Mouse (Mus musculus): Measurements from ENCODE around the gene Gm49711. TPM values are rescaled to one million over a fixed set of nuclear protein-coding genes. Genes with fewer than 3 reads are reported as not detected.

The Gm49711 gene
- polyA plus RNA-seq, 1 experiment, result not detected

DNA sequence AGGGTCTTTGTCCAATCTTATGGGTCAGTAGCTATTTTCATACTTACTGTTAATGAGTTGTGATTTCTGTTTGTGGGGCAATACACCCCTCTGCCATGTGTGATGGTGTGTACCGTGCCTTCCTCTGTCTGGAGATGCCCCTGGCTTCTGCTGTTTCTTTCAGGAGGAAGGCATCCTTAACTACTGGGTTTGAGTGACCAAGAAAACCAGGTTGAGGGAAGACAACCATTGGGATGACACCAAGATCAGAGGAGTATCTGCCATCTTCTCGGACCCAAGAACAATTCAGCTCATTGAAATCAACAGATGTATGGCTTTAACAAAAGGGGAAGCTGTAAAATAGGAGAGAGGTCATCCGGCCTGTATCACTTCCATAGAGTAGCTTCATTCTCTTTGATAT lies 24.8 kb upstream of the Gm49711 start:
- no peaks in the 10 kb centered on the region for H3K36me3 ChIP-seq (ENCODE audit: control insufficient read depth, insufficient read depth, low read length)
- no peak overlapping the region for H3K27ac ChIP-seq (ENCODE audit: control insufficient read depth, insufficient read depth, low read depth, low read length)
- H3K4me3 ChIP-seq (ENCODE audit: control insufficient read depth, low read depth, low read length), result no peak overlapping the region
- peaks cover 5% of the 10 kb centered on the region for H3K4me1 ChIP-seq (ENCODE audit: control insufficient read depth, insufficient read depth, low read length)
- no peaks in the 10 kb centered on the region for H3K27me3 ChIP-seq (ENCODE audit: control insufficient read depth, insufficient read depth, low read length)
- TF ChIP-seq CTCF (IDR thresholded peaks at IDR 0.05; ENCODE audit: control insufficient read depth, insufficient read depth, insufficient replicate concordance, low read depth, low read length) (no peak), POLR2A (IDR thresholded peaks at IDR 0.05; ENCODE audit: control insufficient read depth, low read depth, low read length) (no peak)

GRCm38 (mm10) chr16:92034676-92035075 lies 23.4 kb upstream of the Gm49711 start:
- Histone ChIP-seq H3K4me1 (ENCODE audit: control insufficient read depth, insufficient read depth, low read length) (peaks cover 5% of the 10 kb centered on the region), H3K36me3 (ENCODE audit: control insufficient read depth, insufficient read depth, low read length) (no peaks in the 10 kb centered on the region), H3K4me3 (ENCODE audit: control insufficient read depth, low read depth, low read length) (no peak overlapping the region), H3K27me3 (ENCODE audit: control insufficient read depth, insufficient read depth, low read length) (no peaks in the 10 kb centered on the region), H3K27ac (ENCODE audit: control insufficient read depth, insufficient read depth, low read depth, low read length) (no peak overlapping the region)
- no peak for TF ChIP-seq CTCF (IDR thresholded peaks at IDR 0.05; ENCODE audit: control insufficient read depth, insufficient read depth, insufficient replicate concordance, low read depth, low read length)
- TF ChIP-seq POLR2A (IDR thresholded peaks at IDR 0.05; ENCODE audit: control insufficient read depth, low read depth, low read length), result no peak

- TF ChIP-seq CTCF (IDR thresholded peaks at IDR 0.05; ENCODE audit: control insufficient read depth, insufficient read depth, insufficient replicate concordance, low read depth, low read length) (no peak), POLR2A (IDR thresholded peaks at IDR 0.05; ENCODE audit: control insufficient read depth, low read depth, low read length) (no peak)
- no peaks in the 10 kb centered on the region for H3K36me3 ChIP-seq (ENCODE audit: control insufficient read depth, insufficient read depth, low read length)
- no peaks in the 10 kb centered on the region for H3K27me3 ChIP-seq (ENCODE audit: control insufficient read depth, insufficient read depth, low read length)
- no peak overlapping the region for H3K27ac ChIP-seq (ENCODE audit: control insufficient read depth, insufficient read depth, low read depth, low read length)
- peaks cover 3% of the 10 kb centered on the region for H3K4me1 ChIP-seq (ENCODE audit: control insufficient read depth, insufficient read depth, low read length)
- no peak overlapping the region for H3K4me3 ChIP-seq (ENCODE audit: control insufficient read depth, low read depth, low read length)
Measured at GRCm38 (mm10) chr16:92036701-92037100, 21.4 kb upstream of the Gm49711 start.

DNA sequence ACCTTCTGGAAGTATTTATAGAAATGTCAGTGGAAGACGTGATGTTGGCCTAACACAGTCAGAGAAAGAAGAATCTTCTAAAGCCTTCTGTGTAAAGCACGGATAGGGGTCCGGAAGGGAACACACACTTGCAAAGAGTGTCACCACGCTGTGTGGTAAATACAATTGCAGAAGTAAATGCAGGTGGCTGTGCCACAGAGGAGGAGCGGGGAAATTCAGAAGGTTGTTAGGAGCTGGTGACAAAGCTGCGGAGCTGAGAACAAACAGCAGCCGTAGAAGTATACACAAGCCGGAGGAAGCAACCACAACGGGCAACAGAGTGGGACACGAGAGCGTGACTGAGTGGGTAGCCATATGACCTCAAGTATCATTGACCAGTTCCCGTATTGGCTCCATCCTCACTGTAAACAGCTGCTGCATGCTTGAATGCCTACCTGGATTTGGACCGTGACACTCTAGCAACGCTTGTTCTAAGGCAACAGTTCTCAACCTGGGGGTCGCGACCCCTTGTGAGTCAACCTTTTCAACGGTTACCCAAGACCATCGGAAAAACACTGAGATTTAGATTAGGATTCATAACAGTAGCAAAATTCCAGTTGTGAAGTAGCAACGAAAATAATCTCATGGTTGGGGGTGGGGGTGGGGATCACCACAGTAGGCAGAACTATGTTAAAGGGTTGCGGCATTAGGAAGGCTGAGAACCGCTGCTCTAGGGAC lies 20.1 kb upstream of the Gm49711 start:
- no peak for TF ChIP-seq CTCF (IDR thresholded peaks at IDR 0.05; ENCODE audit: control insufficient read depth, insufficient read depth, insufficient replicate concordance, low read depth, low read length)
- TF ChIP-seq POLR2A (IDR thresholded peaks at IDR 0.05; ENCODE audit: control insufficient read depth, low read depth, low read length), result no peak
- no peak overlapping the region for H3K4me3 ChIP-seq (ENCODE audit: control insufficient read depth, low read depth, low read length)
- H3K27ac ChIP-seq (ENCODE audit: control insufficient read depth, insufficient read depth, low read depth, low read length), result no peak overlapping the region
- peaks cover 3% of the 10 kb centered on the region for H3K4me1 ChIP-seq (ENCODE audit: control insufficient read depth, insufficient read depth, low read length)
- no peaks in the 10 kb centered on the region for H3K36me3 ChIP-seq (ENCODE audit: control insufficient read depth, insufficient read depth, low read length)
- no peaks in the 10 kb centered on the region for H3K27me3 ChIP-seq (ENCODE audit: control insufficient read depth, insufficient read depth, low read length)

GRCm38 (mm10) chr16:92039421-92039820 lies 18.7 kb upstream of the Gm49711 start:
- Histone ChIP-seq H3K27me3 (ENCODE audit: control insufficient read depth, insufficient read depth, low read length) (no peaks in the 10 kb centered on the region), H3K4me3 (ENCODE audit: control insufficient read depth, low read depth, low read length) (no peak overlapping the region), H3K36me3 (ENCODE audit: control insufficient read depth, insufficient read depth, low read length) (no peaks in the 10 kb centered on the region), H3K27ac (ENCODE audit: control insufficient read depth, insufficient read depth, low read depth, low read length) (no peak overlapping the region), H3K4me1 (ENCODE audit: control insufficient read depth, insufficient read depth, low read length) (peaks cover 3% of the 10 kb centered on the region)
- TF ChIP-seq POLR2A (IDR thresholded peaks at IDR 0.05; ENCODE audit: control insufficient read depth, low read depth, low read length), result no peak
- no peak for TF ChIP-seq CTCF (IDR thresholded peaks at IDR 0.05; ENCODE audit: control insufficient read depth, insufficient read depth, insufficient replicate concordance, low read depth, low read length)

DNA sequence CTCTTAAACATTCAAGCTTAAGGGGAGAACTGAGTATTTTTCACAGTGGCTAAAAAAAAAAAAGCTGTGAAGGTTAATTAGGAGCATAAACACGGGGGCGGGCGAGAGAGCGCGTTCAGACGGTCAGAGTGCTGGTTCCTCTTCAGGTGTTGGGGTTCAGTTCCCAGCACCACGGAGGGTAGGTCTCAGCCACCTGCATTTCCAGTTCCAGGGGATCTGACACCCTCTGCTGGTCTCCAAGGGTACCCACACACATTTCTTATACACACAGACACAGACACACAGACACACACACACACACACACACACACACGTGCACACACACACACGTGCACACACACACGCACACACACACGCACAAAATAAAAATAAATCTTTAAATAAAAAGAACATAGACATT lies 18.1 kb upstream of the Gm49711 start:
- peaks cover 3% of the 10 kb centered on the region for H3K4me1 ChIP-seq (ENCODE audit: control insufficient read depth, insufficient read depth, low read length)
- no peak overlapping the region for H3K27ac ChIP-seq (ENCODE audit: control insufficient read depth, insufficient read depth, low read depth, low read length)
- H3K36me3 ChIP-seq (ENCODE audit: control insufficient read depth, insufficient read depth, low read length), result no peaks in the 10 kb centered on the region
- TF ChIP-seq CTCF (IDR thresholded peaks at IDR 0.05; ENCODE audit: control insufficient read depth, insufficient read depth, insufficient replicate concordance, low read depth, low read length), result no peak
- H3K4me3 ChIP-seq (ENCODE audit: control insufficient read depth, low read depth, low read length), result no peak overlapping the region
- H3K27me3 ChIP-seq (ENCODE audit: control insufficient read depth, insufficient read depth, low read length), result no peaks in the 10 kb centered on the region

GRCm38 (mm10) chr16:92051777-92052310 lies 6.3 kb upstream of the Gm49711 start:
- no peaks in the 10 kb centered on the region for H3K36me3 ChIP-seq (ENCODE audit: control insufficient read depth, insufficient read depth, low read length)
- no peak for TF ChIP-seq CTCF (IDR thresholded peaks at IDR 0.05; ENCODE audit: control insufficient read depth, insufficient read depth, insufficient replicate concordance, low read depth, low read length)
- no peak for TF ChIP-seq POLR2A (IDR thresholded peaks at IDR 0.05; ENCODE audit: control insufficient read depth, low read depth, low read length)
- no peaks in the 10 kb centered on the region; the same call in 1 of the 2 replicates for H3K4me1 ChIP-seq (ENCODE audit: control insufficient read depth, insufficient read depth, low read length)
- H3K4me3 ChIP-seq (ENCODE audit: control insufficient read depth, low read depth, low read length), result no peak overlapping the region
- no peak overlapping the region for H3K27ac ChIP-seq (ENCODE audit: control insufficient read depth, insufficient read depth, low read depth, low read length)
- H3K27me3 ChIP-seq (ENCODE audit: control insufficient read depth, insufficient read depth, low read length), result no peaks in the 10 kb centered on the region
